Mouse (Mus musculus): ENCODE results near the gene Yaf2. TPM values are rescaled to one million over a fixed set of nuclear protein-coding genes. Genes with fewer than 3 reads are reported as not detected.
A peak's percentile ranks its signal among the peaks of the same experiment; 100 is the strongest.

Gene Yaf2
- total and polyA plus RNA-seq, 3 experiments = 24.4 to 50.0 (median 39.7) TPM

DNA sequence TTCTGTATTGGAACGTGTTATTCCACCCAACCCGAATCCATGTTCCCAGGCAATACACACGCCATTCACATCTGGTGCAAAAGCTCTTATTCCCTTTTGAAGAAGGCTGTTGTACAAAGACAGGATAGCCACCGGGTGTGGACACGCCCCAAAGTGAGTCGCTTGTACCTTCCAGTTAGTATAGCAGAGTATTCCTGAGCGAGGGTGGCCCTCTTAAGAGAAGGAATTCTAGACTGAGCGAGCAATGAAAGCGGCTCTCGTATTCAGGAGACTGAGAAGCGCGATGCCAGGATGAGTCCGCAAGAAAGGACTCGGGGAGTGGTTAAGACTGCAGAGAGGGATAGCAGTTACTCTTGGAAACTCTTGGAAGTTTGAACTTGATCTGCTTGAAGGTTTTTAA, 60.5 kb downstream of the Yaf2 start:
- H3K4me3 ChIP-seq (ENCODE audit: low read depth, low read length) = peak overlapping the region; percentile 87; the same call in 1 of the 2 replicates
- no peaks in the 10 kb centered on the region for H3K9me3 ChIP-seq (replicated peaks)
- ATAC-seq (ENCODE audit: extremely low read depth, insufficient number of reproducible peaks, low FRiP score, poor library complexity, severe bottlenecking) (no peak), DNase-seq (ENCODE audit: low spot score) (no peak)
- no peaks in the 10 kb centered on the region for H3K27me3 ChIP-seq (ENCODE audit: insufficient read depth, low read length)
- peaks cover 32% of the 10 kb centered on the region for H3K36me3 ChIP-seq (replicated peaks)
- H3K4me1 ChIP-seq (ENCODE audit: insufficient read depth, low read depth, low read length) = peaks cover 32% of the 10 kb centered on the region
- TF ChIP-seq GATA2 (IDR thresholded peaks at IDR 0.05; ENCODE audit: borderline replicate concordance, low read depth, low read length) (no peak), CTCF (IDR thresholded peaks at IDR 0.05; ENCODE audit: low read depth, low read length) (no peak), POLR2AphosphoS5 (IDR thresholded peaks at IDR 0.05; ENCODE audit: insufficient replicate concordance, low read depth, low read length) (no peak), TAL1 (conservative IDR thresholded peaks at IDR 0.05; ENCODE audit: low read depth, low read length) (no peak), GATA1 (IDR thresholded peaks at IDR 0.05; ENCODE audit: borderline replicate concordance, low read length) (no peak)

GRCm38 (mm10) chr15:93275623-93276022, 61.1 kb downstream of the Yaf2 start:
- no peaks in the 10 kb centered on the region for H3K27me3 ChIP-seq (ENCODE audit: insufficient read depth, low read length)
- H3K4me1 ChIP-seq (ENCODE audit: insufficient read depth, low read depth, low read length) = peaks cover 37% of the 10 kb centered on the region
- ATAC-seq (ENCODE audit: extremely low read depth, insufficient number of reproducible peaks, low FRiP score, poor library complexity, severe bottlenecking) (peak; percentile 51), DNase-seq (ENCODE audit: low spot score) (peak; percentile 40)
- peaks cover 30% of the 10 kb centered on the region for H3K36me3 ChIP-seq (replicated peaks)
- peak overlapping the region; percentile 87 for H3K4me3 ChIP-seq (ENCODE audit: low read depth, low read length)
- H3K9me3 ChIP-seq (replicated peaks) = no peaks in the 10 kb centered on the region
- TF ChIP-seq GATA1 (IDR thresholded peaks at IDR 0.05; ENCODE audit: borderline replicate concordance, low read length) (no peak), POLR2AphosphoS5 (IDR thresholded peaks at IDR 0.05; ENCODE audit: insufficient replicate concordance, low read depth, low read length) (no peak), CTCF (IDR thresholded peaks at IDR 0.05; ENCODE audit: low read depth, low read length) (no peak), TAL1 (conservative IDR thresholded peaks at IDR 0.05; ENCODE audit: low read depth, low read length) (no peak), GATA2 (IDR thresholded peaks at IDR 0.05; ENCODE audit: borderline replicate concordance, low read depth, low read length) (no peak)

GRCm38 (mm10) chr15:93274679-93275583, 61.8 kb downstream of the Yaf2 start, which contains the start of gene Gxylt1:
Gene Gxylt1, minus strand, starts transcription at chr15:93275179.
- H3K36me3 ChIP-seq (replicated peaks) = peaks cover 33% of the 10 kb centered on the region
- peak; percentile 85 for ATAC-seq (ENCODE audit: extremely low read depth, insufficient number of reproducible peaks, low FRiP score, poor library complexity, severe bottlenecking)
- no peaks in the 10 kb centered on the region for H3K27me3 ChIP-seq (ENCODE audit: insufficient read depth, low read length)
- DNase-seq (ENCODE audit: low spot score) = peak; percentile 95
- peaks cover 43% of the 10 kb centered on the region for H3K4me1 ChIP-seq (ENCODE audit: insufficient read depth, low read depth, low read length)
- peak within 1 kb of the TSS; percentile 87 for H3K4me3 ChIP-seq (ENCODE audit: low read depth, low read length)
- H3K9me3 ChIP-seq (replicated peaks) = no peaks in the 10 kb centered on the region
- TF ChIP-seq TAL1 (conservative IDR thresholded peaks at IDR 0.05; ENCODE audit: low read depth, low read length) = no peak
- no peak for TF ChIP-seq POLR2AphosphoS5 (IDR thresholded peaks at IDR 0.05; ENCODE audit: insufficient replicate concordance, low read depth, low read length)
- TF ChIP-seq GATA2 (IDR thresholded peaks at IDR 0.05; ENCODE audit: borderline replicate concordance, low read depth, low read length) = no peak
- TF ChIP-seq GATA1 (IDR thresholded peaks at IDR 0.05; ENCODE audit: borderline replicate concordance, low read length) = no peak
- no peak for TF ChIP-seq CTCF (IDR thresholded peaks at IDR 0.05; ENCODE audit: low read depth, low read length)

- no peaks in the 10 kb centered on the region for H3K9me3 ChIP-seq (replicated peaks)
- DNase-seq (ENCODE audit: low spot score) (no peak), ATAC-seq (ENCODE audit: extremely low read depth, insufficient number of reproducible peaks, low FRiP score, poor library complexity, severe bottlenecking) (no peak)
- peaks cover 43% of the 10 kb centered on the region for H3K4me1 ChIP-seq (ENCODE audit: insufficient read depth, low read depth, low read length)
- no peak for TF ChIP-seq GATA1 (IDR thresholded peaks at IDR 0.05; ENCODE audit: borderline replicate concordance, low read length)
- no peak for TF ChIP-seq GATA2 (IDR thresholded peaks at IDR 0.05; ENCODE audit: borderline replicate concordance, low read depth, low read length)
- no peak for TF ChIP-seq CTCF (IDR thresholded peaks at IDR 0.05; ENCODE audit: low read depth, low read length)
- TF ChIP-seq TAL1 (conservative IDR thresholded peaks at IDR 0.05; ENCODE audit: low read depth, low read length) = no peak
- TF ChIP-seq POLR2AphosphoS5 (IDR thresholded peaks at IDR 0.05; ENCODE audit: insufficient replicate concordance, low read depth, low read length) = no peak
- peak overlapping the region; percentile 87 for H3K4me3 ChIP-seq (ENCODE audit: low read depth, low read length)
- H3K27me3 ChIP-seq (ENCODE audit: insufficient read depth, low read length) = no peaks in the 10 kb centered on the region
- peaks cover 34% of the 10 kb centered on the region for H3K36me3 ChIP-seq (replicated peaks)
Measured at GRCm38 (mm10) chr15:93273788-93274678, 62.7 kb downstream of the Yaf2 start.

- no peaks in the 10 kb centered on the region for H3K9me3 ChIP-seq (replicated peaks)
- peaks cover 47% of the 10 kb centered on the region for H3K4me1 ChIP-seq (ENCODE audit: insufficient read depth, low read depth, low read length)
- DNase-seq (ENCODE audit: low spot score) (no peak), ATAC-seq (ENCODE audit: extremely low read depth, insufficient number of reproducible peaks, low FRiP score, poor library complexity, severe bottlenecking) (no peak)
- H3K4me3 ChIP-seq (ENCODE audit: low read depth, low read length) = no peak overlapping the region
- TF ChIP-seq CTCF (IDR thresholded peaks at IDR 0.05; ENCODE audit: low read depth, low read length) (no peak), GATA1 (IDR thresholded peaks at IDR 0.05; ENCODE audit: borderline replicate concordance, low read length) (no peak), POLR2AphosphoS5 (IDR thresholded peaks at IDR 0.05; ENCODE audit: insufficient replicate concordance, low read depth, low read length) (no peak), TAL1 (conservative IDR thresholded peaks at IDR 0.05; ENCODE audit: low read depth, low read length) (no peak), GATA2 (IDR thresholded peaks at IDR 0.05; ENCODE audit: borderline replicate concordance, low read depth, low read length) (no peak)
- H3K27me3 ChIP-seq (ENCODE audit: insufficient read depth, low read length) = no peaks in the 10 kb centered on the region
- peaks cover 38% of the 10 kb centered on the region for H3K36me3 ChIP-seq (replicated peaks)
Measured at GRCm38 (mm10) chr15:93272948-93273347, 63.8 kb downstream of the Yaf2 start.

Measured in G1E (cell line).